In genomic region chr9:61554611-61555010, GRCm38 (mm10) we compare ENCODE assay signal across 11 mouse cellular contexts.
DNase-seq lines count a peak whose midpoint lies in the region; ATAC-seq and TF ChIP-seq lines count a peak whose summit lies in the region.
"Had no signal": no experiment of that assay in that cellular context is flagged by ENCODE, and none has a peak within 500 bp of the region (broad histone marks: within the 10 kb centered on the region; RNA-seq: fewer than 3 reads in every experiment).

No protein-coding gene starts in this region.

- intact Hi-C loops in heart, postnatal 25 days (cut with DNase I): no loop called here

- no peak for TF ChIP-seq EP300 in liver, postnatal 0 days (IDR thresholded peaks at IDR 0.05; ENCODE audit: low read depth)

- no peak for TF ChIP-seq POLR2A in brain, embryonic 14.5 days (IDR thresholded peaks at IDR 0.05; ENCODE audit: borderline replicate concordance, extremely low read depth, insufficient read depth, insufficient read length, poor library complexity, severe bottlenecking)

- ATAC-seq in forebrain, embryonic 13.5 days: no peak
- ATAC-seq in forebrain, embryonic 16.5 days: no peak
- ATAC-seq in liver, postnatal 0 days: no peak

- peaks cover 66% of the 10 kb centered on the region for H3K4me1 ChIP-seq in forebrain, embryonic 13.5 days
- H3K4me1 ChIP-seq in forebrain, embryonic 16.5 days (replicated peaks; ENCODE audit: control insufficient read depth, insufficient read depth, low read length): peaks cover 32% of the 10 kb centered on the region
- no peaks in the 10 kb centered on the region for H3K4me1 ChIP-seq in liver, postnatal 0 days (ENCODE audit: insufficient read depth)
- peaks cover 31% of the 10 kb centered on the region for H3K4me1 ChIP-seq in embryonic facial prominence, embryonic 10.5 days

- H3K4me2 ChIP-seq in forebrain, embryonic 13.5 days: no peak overlapping the region
- H3K4me2 ChIP-seq in forebrain, embryonic 16.5 days (ENCODE audit: low read length): no peak overlapping the region
- no peak overlapping the region for H3K4me2 ChIP-seq in liver, postnatal 0 days (ENCODE audit: low read depth, low read length)
- H3K4me2 ChIP-seq: hindbrain, embryonic 15.5 days had no signal

- TF ChIP-seq CTCF in brain, embryonic 14.5 days (IDR thresholded peaks at IDR 0.05; ENCODE audit: borderline replicate concordance, extremely low read depth, insufficient read depth, insufficient read length): no peak
- TF ChIP-seq CTCF in liver, postnatal 0 days (IDR thresholded peaks at IDR 0.05; ENCODE audit: low read depth): no peak

- peaks cover 5% of the 10 kb centered on the region; the same call in 1 of the 2 replicates for H3K27me3 ChIP-seq in forebrain, embryonic 13.5 days
- no peaks in the 10 kb centered on the region for H3K27me3 ChIP-seq in forebrain, embryonic 16.5 days (replicated peaks; ENCODE audit: control insufficient read depth, insufficient read depth, low read length)
- H3K27me3 ChIP-seq in liver, postnatal 0 days (ENCODE audit: insufficient read depth, low read length): no peaks in the 10 kb centered on the region
- peaks cover 6% of the 10 kb centered on the region; the same call in 1 of the 2 replicates for H3K27me3 ChIP-seq in embryonic facial prominence, embryonic 10.5 days (replicated peaks; ENCODE audit: low read depth, poor library complexity, severe bottlenecking)

- H3K4me3 ChIP-seq in forebrain, embryonic 13.5 days: no peak overlapping the region
- H3K4me3 ChIP-seq in forebrain, embryonic 16.5 days (replicated peaks; ENCODE audit: low read length): no peak overlapping the region
- no peak overlapping the region for H3K4me3 ChIP-seq in liver, postnatal 0 days (ENCODE audit: low read depth, low read length)
- H3K4me3 ChIP-seq in embryonic facial prominence, embryonic 10.5 days: no peak overlapping the region
- H3K4me3 ChIP-seq: hindbrain, embryonic 15.5 days had no signal

- H3K9ac ChIP-seq in forebrain, embryonic 13.5 days: no peak overlapping the region
- H3K9ac ChIP-seq in forebrain, embryonic 16.5 days (replicated peaks; ENCODE audit: low read depth, low read length): no peak overlapping the region
- H3K9ac ChIP-seq in liver, postnatal 0 days (replicated peaks): no peak overlapping the region
- H3K9ac ChIP-seq: hindbrain, embryonic 15.5 days had no signal

- peak; percentile 94 for DNase-seq in 3T3-L1 (ENCODE audit: low read depth, low spot score)
- peak; percentile 49 for DNase-seq in brain, embryonic 14.5 days (ENCODE audit: low read depth)
- DNase-seq in heart, postnatal 25 days (ENCODE audit: low spot score): peak; percentile 62
- no peak for DNase-seq in kidney, postnatal 10 days
- DNase-seq in liver, postnatal 0 days: no peak
- DNase-seq in embryonic facial prominence, embryonic 10.5 days (ENCODE audit: low spot score): no peak
- DNase-seq: kidney, postnatal 36 days; thymus, adult 2 months had no signal

- 0 out of 2 replicates have a peak overlapping the region, but pooled peaks have one; percentile 55 for H3K27ac ChIP-seq in forebrain, embryonic 13.5 days
- H3K27ac ChIP-seq in forebrain, embryonic 16.5 days (ENCODE audit: low read length): no peak overlapping the region; the same call in 1 of the 2 replicates
- H3K27ac ChIP-seq in liver, postnatal 0 days (ENCODE audit: low read depth): no peak overlapping the region
- no peak overlapping the region for H3K27ac ChIP-seq in embryonic facial prominence, embryonic 10.5 days (replicated peaks)
- H3K27ac ChIP-seq: hindbrain, embryonic 15.5 days had no signal

- 76% methylated on average over 7 of the region's 7 CpGs for WGBS in forebrain, embryonic 13.5 days
- WGBS in forebrain, embryonic 16.5 days: 57% methylated on average over 7 of the region's 7 CpGs
- WGBS in liver, postnatal 0 days (ENCODE audit: insufficient replicate concordance): 75% methylated on average over 7 of the region's 7 CpGs
- WGBS in embryonic facial prominence, embryonic 10.5 days: 83% methylated on average over 7 of the region's 7 CpGs

- H3K9me3 ChIP-seq in forebrain, embryonic 13.5 days (replicated peaks): no peaks in the 10 kb centered on the region
- H3K9me3 ChIP-seq in forebrain, embryonic 16.5 days (ENCODE audit: control insufficient read depth, low read length): no peaks in the 10 kb centered on the region
- H3K9me3 ChIP-seq in liver, postnatal 0 days (ENCODE audit: low read length): no peaks in the 10 kb centered on the region
- no peaks in the 10 kb centered on the region for H3K9me3 ChIP-seq in embryonic facial prominence, embryonic 10.5 days
- H3K9me3 ChIP-seq: hindbrain, embryonic 15.5 days had no signal

- no peaks in the 10 kb centered on the region for H3K36me3 ChIP-seq in forebrain, embryonic 13.5 days (ENCODE audit: poor library complexity, severe bottlenecking)
- H3K36me3 ChIP-seq in forebrain, embryonic 16.5 days (ENCODE audit: control insufficient read depth, insufficient read depth): no peaks in the 10 kb centered on the region
- H3K36me3 ChIP-seq in liver, postnatal 0 days (replicated peaks; ENCODE audit: insufficient read depth, low read length): no peaks in the 10 kb centered on the region
- H3K36me3 ChIP-seq in embryonic facial prominence, embryonic 10.5 days (replicated peaks): no peaks in the 10 kb centered on the region
- H3K36me3 ChIP-seq: hindbrain, embryonic 15.5 days had no signal

Comparison
In these comparisons a context has a peak if more than half of its experiments do, and no peak if none do; other contexts are left out.
1. DNase-seq: peak in 3T3-L1 (single experiment), brain, embryonic 14.5 days (single experiment) and heart, postnatal 25 days (single experiment); none in kidney, postnatal 10 days (single experiment), liver, postnatal 0 days (single experiment) and embryonic facial prominence, embryonic 10.5 days (single experiment).